Mouse (Mus musculus) monocyte, adult 59 days (primary cell): Measurements from ENCODE around the gene Nupr1l. TPM values are rescaled to one million over a fixed set of nuclear protein-coding genes. Genes with fewer than 3 reads are reported as not detected.

ENCODE experiments used
- total RNA-seq, 2 experiments: library from RNA; stranded (reverse); gene quantifications; one replicate each; pipeline ENCODE4 v1.2.4; 2023

Gene Nupr1l
- total RNA-seq = 1 to 10 TPM; 1.1 to 2.2 TPM

DNA sequence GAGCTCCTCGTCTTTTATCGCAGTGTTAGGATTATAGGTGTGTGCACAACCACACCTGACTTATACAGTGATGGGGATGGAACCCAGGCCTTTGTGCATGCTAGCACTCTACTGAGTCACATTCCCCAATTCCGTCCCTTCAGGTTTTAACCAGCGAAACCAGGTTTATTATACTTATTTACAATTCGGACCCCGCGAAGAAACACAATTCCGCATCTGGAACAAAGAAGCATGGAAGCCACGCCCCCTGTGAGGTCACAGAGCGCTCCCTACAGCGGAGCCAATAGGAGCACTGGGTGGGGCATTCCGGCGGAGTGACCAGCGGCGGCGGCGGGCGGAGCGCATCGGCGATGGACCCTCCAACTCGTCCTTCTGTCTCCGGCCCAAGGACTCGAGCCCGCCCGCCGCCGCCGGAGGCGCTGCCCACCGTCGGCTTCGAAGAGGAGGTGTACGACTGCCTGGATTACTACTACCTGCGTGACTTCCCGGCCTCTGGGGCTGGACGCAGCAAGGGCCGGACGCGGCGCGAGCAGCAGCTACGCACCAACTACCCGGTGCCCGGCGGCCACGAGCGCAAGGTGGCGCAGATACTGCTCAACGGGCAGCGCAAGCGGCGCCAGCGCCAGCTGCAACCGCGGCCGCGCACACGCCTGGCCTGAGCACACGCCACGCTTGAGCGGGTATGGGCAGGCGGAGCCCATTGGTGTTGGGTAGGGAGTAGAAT lies at the start of gene Nupr1l:
Gene Nupr1l, plus strand, starts transcription at position 299 of the 724 bp plus-strand sequence.

DNA sequence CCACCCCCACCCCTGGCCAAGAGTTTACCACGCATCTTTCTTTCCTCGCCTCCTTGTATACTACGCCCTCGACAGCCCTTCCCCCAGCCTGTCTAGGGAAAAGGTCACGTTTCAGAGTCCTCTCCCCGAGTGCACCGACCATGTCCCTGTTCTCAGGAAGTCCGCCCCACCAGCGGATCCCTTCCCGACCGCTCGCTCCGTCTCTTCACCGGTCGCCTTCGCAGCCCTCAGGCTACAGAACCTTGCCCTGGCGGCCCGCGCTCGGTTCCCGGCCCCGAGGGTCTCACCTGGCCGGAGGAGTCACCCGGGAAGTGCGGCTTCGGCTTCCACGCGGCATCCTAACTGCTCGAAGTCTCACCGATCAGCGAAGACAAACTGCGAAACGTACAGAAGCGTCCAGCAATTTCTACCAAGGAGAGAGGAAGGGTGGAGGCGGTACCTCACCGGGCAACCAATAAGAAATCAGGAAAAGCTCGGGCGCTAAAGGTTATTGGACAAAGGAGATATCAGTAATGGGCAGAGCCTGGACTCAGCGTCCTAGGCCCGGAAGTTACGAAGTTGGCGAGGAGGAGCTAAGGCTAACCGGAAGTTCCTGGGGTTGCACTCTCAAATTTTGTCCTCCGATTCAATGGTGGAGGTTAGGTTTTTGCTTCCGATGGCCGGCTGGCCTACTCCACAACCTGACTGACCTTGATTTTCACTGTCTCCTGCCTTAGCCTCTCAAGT lies 21.3 kb upstream of the Nupr1l start, which contains the start of gene Chchd2:
Gene Chchd2, minus strand, starts transcription at position 560 of the 726 bp plus-strand sequence.

DNA sequence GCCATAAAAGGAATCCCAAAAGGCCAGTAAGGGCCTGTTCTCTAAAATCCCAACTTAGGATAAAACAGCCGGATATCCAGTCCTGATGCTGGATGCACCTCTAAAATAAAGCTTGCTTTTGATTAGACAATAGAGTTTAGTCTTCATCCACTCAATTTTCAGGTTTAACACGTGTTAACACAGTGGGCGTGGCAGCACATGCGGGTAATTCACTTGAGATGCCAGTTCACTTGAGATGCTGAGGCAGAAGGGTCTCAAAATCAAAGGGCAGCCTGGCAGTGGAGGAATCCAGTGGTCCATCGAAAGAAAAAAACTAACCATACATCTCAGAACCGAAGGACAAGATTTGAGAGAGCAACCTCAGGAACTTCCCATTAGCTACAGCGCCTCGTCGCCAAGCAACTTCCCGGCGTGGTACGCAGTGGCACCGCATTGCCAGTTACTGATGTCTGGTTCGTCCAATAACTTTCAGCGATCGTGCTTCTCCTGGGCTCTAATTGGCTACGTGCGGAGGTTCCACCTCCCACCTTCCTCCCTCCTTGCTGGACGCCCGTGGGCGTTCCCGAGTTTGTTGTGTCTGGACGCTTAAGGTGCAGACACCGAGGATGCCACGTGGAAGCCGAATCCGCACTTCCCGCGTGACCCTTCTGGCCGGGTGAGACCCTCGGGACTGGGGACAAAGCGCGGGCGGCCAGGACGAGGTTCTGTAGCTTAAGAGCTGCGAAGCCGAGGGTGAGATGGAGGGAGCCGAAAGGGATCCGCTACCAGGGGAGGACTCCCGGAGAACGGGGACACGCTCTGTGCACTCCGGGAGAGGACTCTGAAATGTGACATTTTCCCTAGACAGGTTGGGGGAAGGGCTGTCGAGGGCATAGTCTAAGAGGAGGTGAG lies 12.9 kb upstream of the Nupr1l start, which contains the start of gene Zbed5:
Gene Zbed5, plus strand, starts transcription at position 526 of the 891 bp plus-strand sequence.

DNA sequence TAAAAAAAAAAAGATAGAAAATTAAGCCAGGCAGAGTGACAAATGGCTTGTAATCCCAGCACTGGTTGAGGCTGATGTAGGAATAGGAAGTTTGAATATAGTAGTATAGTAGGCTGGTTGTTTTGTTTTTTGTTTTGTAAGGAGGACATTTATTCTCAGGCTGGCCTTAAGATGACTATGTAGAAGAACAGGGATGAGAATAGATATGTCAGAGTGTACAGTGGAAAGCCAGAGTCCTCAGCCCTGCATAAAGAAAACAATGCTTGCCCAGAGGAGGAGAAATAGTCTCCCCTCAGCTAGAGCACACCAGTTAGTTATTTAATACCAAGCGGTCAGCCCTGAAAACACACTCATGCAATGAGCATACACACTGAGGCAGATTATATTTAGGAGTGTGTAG lies 9.9 kb upstream of the Nupr1l start, which contains the start of gene Phkg1:
Gene Phkg1, minus strand, starts transcription at position 101 of the 400 bp plus-strand sequence.

DNA sequence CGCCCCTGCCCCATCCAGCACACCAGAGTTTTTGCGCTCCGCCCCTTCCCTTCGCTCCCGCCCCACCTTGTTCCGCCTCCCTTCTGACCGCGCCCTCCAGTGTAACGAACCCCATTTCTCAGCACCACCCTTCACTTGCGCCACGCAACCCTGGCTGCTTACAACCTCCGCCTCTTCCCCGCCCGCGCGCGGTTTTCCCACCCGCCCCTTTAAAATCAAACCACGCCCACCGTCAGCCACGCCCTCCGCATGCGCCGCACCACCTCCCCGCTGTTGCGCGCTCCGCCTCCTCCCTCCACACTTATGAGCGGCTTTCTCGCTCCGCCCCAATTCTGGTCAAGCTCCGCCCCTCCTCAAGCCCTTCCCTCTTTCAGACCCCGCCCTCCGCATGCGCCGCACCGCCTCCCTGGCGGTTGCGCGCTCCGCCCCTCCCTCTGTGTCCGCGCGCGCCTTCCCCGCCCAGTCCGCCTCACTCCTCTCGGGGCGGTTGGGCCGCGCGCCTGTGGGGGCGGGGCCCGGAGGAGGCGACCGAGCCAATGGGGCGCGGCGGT lies 33.2 kb downstream of the Nupr1l start, which contains the start of gene Vkorc1l1:
Gene Vkorc1l1, plus strand, starts transcription at position 476 of the 551 bp plus-strand sequence.

Other genes starting within 250 kb of the Nupr1l start
- under 1 TPM; 0.85 to 0.86 TPM for gene Zfp11, start 238.4 kb upstream of the Nupr1l start, total RNA-seq
- not detected for gene Sept14, start 200.0 kb upstream of the Nupr1l start, total RNA-seq
- gene Mrps17, start 193.0 kb upstream of the Nupr1l start, total RNA-seq = 10 to 100 TPM; 43.0 to 45.6 TPM
- 10 to 100 TPM; 33.1 to 34.2 TPM for gene Nipsnap2, start 183.5 kb upstream of the Nupr1l start, total RNA-seq
- 1 to 10 TPM; 6.1 to 6.7 TPM for gene Psph, start 121.1 kb upstream of the Nupr1l start, total RNA-seq
- gene Sumf2, start 61.6 kb upstream of the Nupr1l start, total RNA-seq = 10 to 100 TPM; 12.3 to 13.5 TPM
- 100 to 1,000 TPM; 147 to 151 TPM for gene Chchd2, start 21.1 kb upstream of the Nupr1l start, total RNA-seq
- under 1 TPM in 1 of 2 experiments, not detected in 1; 0.37 TPM for gene Zbed5, start 12.8 kb upstream of the Nupr1l start, total RNA-seq
- gene Phkg1, start 10.0 kb upstream of the Nupr1l start, total RNA-seq = under 1 TPM in 1 of 2 experiments, not detected in 1; 0.43 TPM
- gene Vkorc1l1, start 33.4 kb downstream of the Nupr1l start, total RNA-seq = 10 to 100 TPM; 14.8 to 16.6 TPM
- 100 to 1,000 TPM in 1 of 2 experiments, 10 to 100 TPM in 1; 82.0 to 103 TPM for gene Gusb, start 94.5 kb downstream of the Nupr1l start, total RNA-seq
- gene Asl, start 120.7 kb downstream of the Nupr1l start, total RNA-seq = 10 to 100 TPM; 34.6 to 37.9 TPM
- 10 to 100 TPM; 26.2 to 31.1 TPM for gene Crcp, start 120.8 kb downstream of the Nupr1l start, total RNA-seq
- 10 to 100 TPM; 11.9 to 12.0 TPM for gene Tpst1, start 164.8 kb downstream of the Nupr1l start, total RNA-seq
- 1 to 10 TPM; 2.6 to 3.6 TPM for gene Kctd7, start 236.3 kb downstream of the Nupr1l start, total RNA-seq